Mouse (Mus musculus) G1E (cell line): ENCODE data around the gene Sprr1b. TPM values are rescaled to one million over a fixed set of nuclear protein-coding genes. Genes with fewer than 3 reads are reported as not detected.

Experiments
- ATAC-seq: 2 replicates; pipeline ENCODE4 v1.8.0; 2016; ENCODE audit warnings: mild to moderate bottlenecking; ENCODE audit not compliant: insufficient number of reproducible peaks, poor library complexity, low FRiP score, severe bottlenecking; ENCODE audit errors: extremely low read depth
- DNase-seq: peaks from one replicate; pipeline ENCODE4 v3.0.0; 2012; ENCODE audit warnings: low spot score
- H3K27me3 ChIP-seq: 2 replicates; pipeline ENCODE4 v1.6.1; 2012; ENCODE audit warnings: mild to moderate bottlenecking, low read length, inconsistent platforms; ENCODE audit not compliant: insufficient read depth
- H3K36me3 ChIP-seq: replicated peaks from 2 replicates; pipeline ENCODE3; 2012; ENCODE audit warnings: mild to moderate bottlenecking, inconsistent platforms
- H3K4me1 ChIP-seq: 2 replicates; pipeline ENCODE4 v1.6.1; 2012; ENCODE audit warnings: low read depth, low read length, inconsistent platforms, mixed read lengths; ENCODE audit not compliant: insufficient read depth
- H3K4me3 ChIP-seq: 2 replicates; pipeline ENCODE4 v1.5.1; 2012; ENCODE audit warnings: low read depth, mild to moderate bottlenecking, inconsistent platforms, low read length, moderate library complexity, mixed read lengths
- H3K9me3 ChIP-seq: replicated peaks from 2 replicates; pipeline ENCODE4 v1.6.1; 2012; ENCODE audit warnings: inconsistent platforms
- CTCF ChIP-seq: IDR thresholded peaks from 2 replicates; pipeline ENCODE4 v1.5.1; 2012; ENCODE audit warnings: low read depth, low read length, inconsistent platforms, mixed read lengths
- GATA1 ChIP-seq: IDR thresholded peaks from 2 replicates; pipeline ENCODE4 v1.6.1; 2012; ENCODE audit warnings: borderline replicate concordance, low read length, inconsistent platforms, mixed read lengths
- GATA2 ChIP-seq: IDR thresholded peaks from 2 replicates; pipeline ENCODE4 v1.6.1; 2012; ENCODE audit warnings: low read depth, low read length, inconsistent platforms, borderline replicate concordance
- POLR2AphosphoS5 ChIP-seq: IDR thresholded peaks from 2 replicates; pipeline ENCODE4 v1.6.1; 2012; ENCODE audit warnings: low read depth, low read length, inconsistent platforms; ENCODE audit not compliant: insufficient replicate concordance
- TAL1 ChIP-seq: conservative IDR thresholded peaks from 2 replicates; pipeline ENCODE4 v1.6.1; 2012; ENCODE audit warnings: low read depth, low read length, inconsistent platforms, mixed read lengths
- polyA plus RNA-seq: library from polyadenylated mRNA; stranded (reverse); fragments of >175 nt; gene quantifications from 2 replicates; pipeline ENCODE4 v1.2.3, GENCODE M21; 2012
- total RNA-seq, 2 experiments: library from RNA; stranded (forward) in 1 of 2; stranded (reverse) in 1 of 2; fragments of 200-1000 nt in 1 of 2; fragments of >200 nt in 1 of 2; fragmentation: Nextera tagmentation in 1 of 2; gene quantifications; 2 replicates each; pipeline ENCODE4 v1.2.3; 2014 to 2017

The Sprr1b gene
- total and polyA plus RNA-seq, 3 experiments = not detected

GRCm38 (mm10) chr3:92394301-92394700 is 44.3 kb downstream of the Sprr1b start:
- no peak for DNase-seq
- H3K9me3 ChIP-seq = no peaks in the 10 kb centered on the region
- H3K4me1 ChIP-seq = no peaks in the 10 kb centered on the region
- H3K36me3 ChIP-seq = no peaks in the 10 kb centered on the region
- no peak for ATAC-seq
- no peaks in the 10 kb centered on the region for H3K27me3 ChIP-seq
- TF ChIP-seq CTCF (no peak), POLR2AphosphoS5 (no peak), TAL1 (no peak), GATA1 (no peak), GATA2 (no peak)
- no peak overlapping the region for H3K4me3 ChIP-seq

Other genes starting within 250 kb of the Sprr1b start
Only the 20 nearest of the 25 such genes appear.
- not detected in 2 replicates for gene Sprr2a3, start 153.4 kb downstream of the Sprr1b start, total RNA-seq (2014; fragmentation: Nextera tagmentation)
- 0.11 and 0.23 TPM in 2 replicates for gene Sprr2a3, start 153.4 kb downstream of the Sprr1b start, total RNA-seq (2017)
- gene Sprr2a3, start 153.4 kb downstream of the Sprr1b start, polyA plus RNA-seq = not detected in 2 replicates
- gene Sprr2b, start 122.2 kb downstream of the Sprr1b start, total RNA-seq (2014; fragmentation: Nextera tagmentation) = not detected in 2 replicates
- not detected in 2 replicates for gene Sprr2b, start 122.2 kb downstream of the Sprr1b start, total RNA-seq (2017)
- not detected in 2 replicates for gene Sprr2b, start 122.2 kb downstream of the Sprr1b start, polyA plus RNA-seq
- not detected in 2 replicates for gene Sprr2d, start 99.6 kb downstream of the Sprr1b start, total RNA-seq (2014; fragmentation: Nextera tagmentation)
- gene Sprr2d, start 99.6 kb downstream of the Sprr1b start, total RNA-seq (2017) = not detected in 2 replicates
- not detected in 2 replicates for gene Sprr2d, start 99.6 kb downstream of the Sprr1b start, polyA plus RNA-seq
- not detected in 2 replicates for gene Sprr2e, start 86.6 kb downstream of the Sprr1b start, total RNA-seq (2014; fragmentation: Nextera tagmentation)
- not detected in 2 replicates for gene Sprr2e, start 86.6 kb downstream of the Sprr1b start, total RNA-seq (2017)
- not detected in 2 replicates for gene Sprr2e, start 86.6 kb downstream of the Sprr1b start, polyA plus RNA-seq
- gene Sprr2f, start 73.6 kb downstream of the Sprr1b start, total RNA-seq (2014; fragmentation: Nextera tagmentation) = not detected in 2 replicates
- gene Sprr2f, start 73.6 kb downstream of the Sprr1b start, total RNA-seq (2017) = not detected in 2 replicates
- not detected in 2 replicates for gene Sprr2f, start 73.6 kb downstream of the Sprr1b start, polyA plus RNA-seq
- gene Sprr2h, start 53.1 kb downstream of the Sprr1b start, total RNA-seq (2014; fragmentation: Nextera tagmentation) = not detected in 2 replicates
- gene Sprr2h, start 53.1 kb downstream of the Sprr1b start, total RNA-seq (2017) = not detected in 2 replicates
- gene Sprr2h, start 53.1 kb downstream of the Sprr1b start, polyA plus RNA-seq = not detected in 2 replicates
- gene Sprr2i, start 30.8 kb downstream of the Sprr1b start, total RNA-seq (2014; fragmentation: Nextera tagmentation) = not detected in 2 replicates
- not detected in 2 replicates for gene Sprr2i, start 30.8 kb downstream of the Sprr1b start, total RNA-seq (2017)
- gene Sprr2i, start 30.8 kb downstream of the Sprr1b start, polyA plus RNA-seq = not detected in 2 replicates
- gene Sprr2j-ps, start 20.7 kb downstream of the Sprr1b start, total RNA-seq (2014; fragmentation: Nextera tagmentation) = not detected in 2 replicates
- gene Sprr2j-ps, start 20.7 kb downstream of the Sprr1b start, total RNA-seq (2017) = not detected in 2 replicates
- not detected in 2 replicates for gene Sprr2j-ps, start 20.7 kb downstream of the Sprr1b start, polyA plus RNA-seq
- gene Gm9774, start 9.4 kb downstream of the Sprr1b start, total RNA-seq (2014; fragmentation: Nextera tagmentation) = 3.7 and 4.9 TPM in 2 replicates
- gene Gm9774, start 9.4 kb downstream of the Sprr1b start, total RNA-seq (2017) = 1.5 and 1.9 TPM in 2 replicates
- 13.1 and 22.5 TPM in 2 replicates for gene Gm9774, start 9.4 kb downstream of the Sprr1b start, polyA plus RNA-seq
- not detected in 2 replicates for gene Sprr2k, start 6.2 kb downstream of the Sprr1b start, total RNA-seq (2014; fragmentation: Nextera tagmentation)
- gene Sprr2k, start 6.2 kb downstream of the Sprr1b start, total RNA-seq (2017) = 0.33 and 0.46 TPM in 2 replicates
- gene Sprr2k, start 6.2 kb downstream of the Sprr1b start, polyA plus RNA-seq = not detected in 2 replicates
- gene Sprr3, start 19.9 kb upstream of the Sprr1b start, total RNA-seq (2014; fragmentation: Nextera tagmentation) = not detected in 2 replicates
- 0.11 TPM in 1 of 2 replicates, not detected in the other for gene Sprr3, start 19.9 kb upstream of the Sprr1b start, total RNA-seq (2017)
- not detected in 2 replicates for gene Sprr3, start 19.9 kb upstream of the Sprr1b start, polyA plus RNA-seq
- gene Sprr1a, start 47.1 kb upstream of the Sprr1b start, total RNA-seq (2014; fragmentation: Nextera tagmentation) = not detected in 2 replicates
- gene Sprr1a, start 47.1 kb upstream of the Sprr1b start, total RNA-seq (2017) = 0.23 TPM in 1 of 2 replicates, not detected in the other
- gene Sprr1a, start 47.1 kb upstream of the Sprr1b start, polyA plus RNA-seq = not detected in 2 replicates
- not detected in 2 replicates for gene Sprr4, start 61.7 kb upstream of the Sprr1b start, total RNA-seq (2014; fragmentation: Nextera tagmentation)
- not detected in 2 replicates for gene Sprr4, start 61.7 kb upstream of the Sprr1b start, total RNA-seq (2017)
- gene Sprr4, start 61.7 kb upstream of the Sprr1b start, polyA plus RNA-seq = not detected in 2 replicates
- gene 2310046K23Rik, start 95.7 kb upstream of the Sprr1b start, total RNA-seq (2014; fragmentation: Nextera tagmentation) = not detected in 2 replicates
- gene 2310046K23Rik, start 95.7 kb upstream of the Sprr1b start, total RNA-seq (2017) = not detected in 2 replicates
- not detected in 2 replicates for gene 2310046K23Rik, start 95.7 kb upstream of the Sprr1b start, polyA plus RNA-seq
- not detected in 2 replicates for gene Ivl, start 134.9 kb upstream of the Sprr1b start, total RNA-seq (2014; fragmentation: Nextera tagmentation)
- gene Ivl, start 134.9 kb upstream of the Sprr1b start, total RNA-seq (2017) = 0.11 TPM in 1 of 2 replicates, not detected in the other
- not detected in 2 replicates for gene Ivl, start 134.9 kb upstream of the Sprr1b start, polyA plus RNA-seq
- not detected in 2 replicates for gene Smcp, start 150.2 kb upstream of the Sprr1b start, total RNA-seq (2014; fragmentation: Nextera tagmentation)
- not detected in 2 replicates for gene Smcp, start 150.2 kb upstream of the Sprr1b start, total RNA-seq (2017)
- gene Smcp, start 150.2 kb upstream of the Sprr1b start, polyA plus RNA-seq = not detected in 2 replicates
- not detected in 2 replicates for gene 2210017I01Rik, start 168.7 kb upstream of the Sprr1b start, total RNA-seq (2014; fragmentation: Nextera tagmentation)
- gene 2210017I01Rik, start 168.7 kb upstream of the Sprr1b start, total RNA-seq (2017) = not detected in 2 replicates
- not detected in 2 replicates for gene 2210017I01Rik, start 168.7 kb upstream of the Sprr1b start, polyA plus RNA-seq
- not detected in 2 replicates for gene Lce6a, start 182.9 kb upstream of the Sprr1b start, total RNA-seq (2014; fragmentation: Nextera tagmentation)
- gene Lce6a, start 182.9 kb upstream of the Sprr1b start, total RNA-seq (2017) = not detected in 2 replicates
- not detected in 2 replicates for gene Lce6a, start 182.9 kb upstream of the Sprr1b start, polyA plus RNA-seq
- gene Lce1a1, start 209.5 kb upstream of the Sprr1b start, total RNA-seq (2014; fragmentation: Nextera tagmentation) = not detected in 2 replicates
- gene Lce1a1, start 209.5 kb upstream of the Sprr1b start, total RNA-seq (2017) = 0.29 TPM in 1 of 2 replicates, not detected in the other
- not detected in 2 replicates for gene Lce1a1, start 209.5 kb upstream of the Sprr1b start, polyA plus RNA-seq
- not detected in 2 replicates for gene Lce1b, start 218.1 kb upstream of the Sprr1b start, total RNA-seq (2014; fragmentation: Nextera tagmentation)
- not detected in 2 replicates for gene Lce1b, start 218.1 kb upstream of the Sprr1b start, total RNA-seq (2017)
- not detected in 2 replicates for gene Lce1b, start 218.1 kb upstream of the Sprr1b start, polyA plus RNA-seq